Mouse (Mus musculus) stomach, postnatal 0 days (tissue): ENCODE results near the gene Slc44a4.
"Not testable (repeated sequence)": the region's sequence is repeated elsewhere in the genome, so short reads cannot be mapped to it uniquely, and the experiment has no call there.

Experiments
- CTCF ChIP-seq: IDR thresholded peaks from 2 replicates; pipeline ENCODE4 v1.5.1; 2016; ENCODE audit warnings: antibody characterized with exemption, low read depth, mild to moderate bottlenecking, moderate library complexity
- EP300 ChIP-seq: optimal IDR thresholded peaks from 2 replicates; pipeline ENCODE3; 2016; ENCODE audit warnings: antibody characterized with exemption

GRCm38 (mm10) chr17:34957966-34958365 lies 43.7 kb downstream of the Slc44a4 start:
- TF ChIP-seq CTCF, EP300: not testable (repeated sequence)
